Comparison of ENCODE assay signal across 26 mouse cellular contexts in the genomic region with DNA sequence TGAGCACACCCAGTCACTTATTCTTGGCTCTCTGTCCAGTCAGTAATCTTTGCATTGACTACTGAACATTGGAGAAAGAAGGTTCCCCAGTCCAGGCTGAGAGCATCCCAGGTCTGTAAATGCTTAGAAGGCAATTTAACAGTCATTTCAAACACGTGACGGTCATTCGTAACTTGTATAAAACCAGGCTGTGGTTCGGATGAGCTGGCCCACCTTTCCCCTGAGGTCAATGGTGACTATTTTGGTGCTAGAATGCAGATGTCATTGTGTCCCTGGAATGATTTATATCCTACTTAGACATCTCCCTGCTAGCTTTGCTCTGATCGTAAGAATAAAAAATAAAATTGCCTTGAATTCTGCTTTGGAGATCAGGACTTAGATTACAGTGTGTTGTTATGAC.
"Had no signal": no experiment of that assay in that cellular context is flagged by ENCODE, and none has a peak within 500 bp of the region (broad histone marks: within the 10 kb centered on the region; RNA-seq: fewer than 3 reads in every experiment).

No protein-coding gene starts in this region.

- H3K27me3 ChIP-seq: embryonic facial prominence, embryonic 12.5 days; embryonic facial prominence, embryonic 13.5 days; embryonic facial prominence, embryonic 15.5 days; forebrain, embryonic 15.5 days had no signal

- H3K4me2 ChIP-seq: embryonic facial prominence, embryonic 12.5 days; embryonic facial prominence, embryonic 13.5 days; embryonic facial prominence, embryonic 15.5 days; forebrain, embryonic 12.5 days; forebrain, embryonic 13.5 days; forebrain, embryonic 15.5 days had no signal

- ATAC-seq: forebrain, embryonic 13.5 days; forebrain, embryonic 14.5 days; forebrain, embryonic 15.5 days; forebrain, embryonic 16.5 days; forebrain, postnatal 0 days had no signal

- H3K9me3 ChIP-seq: embryonic facial prominence, embryonic 10.5 days; embryonic facial prominence, embryonic 12.5 days; embryonic facial prominence, embryonic 13.5 days; embryonic facial prominence, embryonic 15.5 days; forebrain, embryonic 10.5 days; forebrain, embryonic 12.5 days; forebrain, embryonic 13.5 days; forebrain, embryonic 15.5 days; heart, embryonic 10.5 days had no signal

- H3K27ac ChIP-seq: embryonic facial prominence, embryonic 10.5 days; embryonic facial prominence, embryonic 12.5 days; embryonic facial prominence, embryonic 13.5 days; embryonic facial prominence, embryonic 15.5 days; forebrain, embryonic 10.5 days; forebrain, embryonic 12.5 days; forebrain, embryonic 13.5 days; forebrain, embryonic 15.5 days; gastrocnemius, adult 2 months; heart, adult 2 months; heart, embryonic 10.5 days had no signal

- H3K4me1 ChIP-seq: forebrain, embryonic 13.5 days; forebrain, embryonic 15.5 days had no signal

- H3K9ac ChIP-seq: embryonic facial prominence, embryonic 12.5 days; embryonic facial prominence, embryonic 13.5 days; embryonic facial prominence, embryonic 15.5 days; forebrain, embryonic 12.5 days; forebrain, embryonic 13.5 days; forebrain, embryonic 15.5 days; forebrain, postnatal 0 days had no signal

- H3K4me3 ChIP-seq: embryonic facial prominence, embryonic 10.5 days; embryonic facial prominence, embryonic 12.5 days; embryonic facial prominence, embryonic 13.5 days; embryonic facial prominence, embryonic 15.5 days; erythroblast, embryonic 14.5 days; forebrain, embryonic 10.5 days; forebrain, embryonic 12.5 days; forebrain, embryonic 13.5 days; forebrain, embryonic 15.5 days; gastrocnemius, adult 2 months; heart, adult 2 months; heart, embryonic 10.5 days had no signal

- DNase-seq: cerebellum, postnatal 10 days; cerebellum, postnatal 14 days; cerebellum, postnatal 25 days; cerebellum, postnatal 36 days; embryo, embryonic 11 days; forebrain, postnatal 0 days; gastrocnemius, adult 2 months; gastrocnemius, postnatal 10 days; gastrocnemius, postnatal 14 days; gastrocnemius, postnatal 25 days; gastrocnemius, postnatal 36 days; heart, adult 11 months; heart, adult 18-20 months; heart, adult 2 months had no signal

- H3K36me3 ChIP-seq: embryonic facial prominence, embryonic 12.5 days; forebrain, embryonic 10.5 days; forebrain, embryonic 12.5 days; forebrain, embryonic 15.5 days had no signal
